Mouse (Mus musculus) layer of hippocampus, adult 8-10 months (tissue): Measurements from ENCODE around the gene Nol10. TPM values are rescaled to one million over a fixed set of nuclear protein-coding genes. Genes with fewer than 3 reads are reported as not detected.
A peak's percentile ranks its signal among the peaks of the same experiment; 100 is the strongest.

Source experiments
- DNase-seq, 2 experiments: peaks; one replicate each; pipeline ENCODE4 v3.0.0; 2022; ENCODE audit warnings: low spot score in 2 of 2
- total RNA-seq, 4 experiments: library from RNA; stranded (reverse); gene quantifications; 2 replicates each; pipeline ENCODE4 v1.2.4; 2022

Nol10 gene
- total RNA-seq, 4 experiments from 2014 or later: 18.7 to 22.4 (median 19.9) TPM

- DNase-seq: no peak
These were observed 12.4 kb downstream of the Nol10 start for GRCm38 (mm10) chr12:17360650-17361049.

DNA sequence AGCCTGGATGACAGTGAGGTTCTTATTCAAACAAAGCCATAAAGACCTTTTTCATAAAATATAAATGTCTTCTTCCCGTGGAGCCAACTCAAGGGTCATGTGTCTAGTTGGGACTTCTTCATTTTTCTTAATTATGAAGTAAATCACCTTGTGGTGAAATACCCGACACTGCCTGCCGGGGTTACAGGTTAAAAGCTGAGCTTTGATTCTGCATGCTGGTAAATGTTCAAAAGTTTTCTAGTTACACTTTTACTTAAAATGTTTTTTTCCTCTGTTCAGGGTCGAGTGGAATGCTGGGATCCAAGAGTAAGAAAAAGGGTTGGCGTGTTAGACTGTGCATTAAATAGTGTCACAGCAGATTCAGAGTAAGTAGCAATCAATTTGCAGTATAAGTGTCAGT is 14.1 kb downstream of the Nol10 start:
- no peak for DNase-seq

DNA sequence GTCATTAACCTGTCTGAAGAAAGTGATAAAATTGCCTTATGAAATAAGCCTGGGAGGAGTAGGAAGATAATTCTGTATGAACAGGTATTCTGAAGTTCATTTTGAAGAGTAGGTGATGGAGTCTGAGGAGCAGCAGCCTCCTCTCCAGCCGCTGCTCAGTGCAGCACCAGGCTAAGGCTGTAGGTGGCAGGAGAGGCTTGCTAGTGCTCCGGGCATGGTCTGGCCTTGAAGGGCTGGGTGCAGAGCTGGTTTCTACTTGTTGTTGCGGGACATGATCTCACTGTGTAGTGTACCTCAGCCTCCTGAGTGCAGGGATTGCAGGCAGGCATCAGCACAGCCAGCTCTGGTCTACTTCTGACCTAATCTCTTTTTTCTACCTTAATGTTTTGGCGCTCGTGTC is 18.7 kb downstream of the Nol10 start:
- peak; percentile 35 to 49 for DNase-seq

- DNase-seq: no peak
These were observed 20.9 kb downstream of the Nol10 start for GRCm38 (mm10) chr12:17369111-17369510.

DNA sequence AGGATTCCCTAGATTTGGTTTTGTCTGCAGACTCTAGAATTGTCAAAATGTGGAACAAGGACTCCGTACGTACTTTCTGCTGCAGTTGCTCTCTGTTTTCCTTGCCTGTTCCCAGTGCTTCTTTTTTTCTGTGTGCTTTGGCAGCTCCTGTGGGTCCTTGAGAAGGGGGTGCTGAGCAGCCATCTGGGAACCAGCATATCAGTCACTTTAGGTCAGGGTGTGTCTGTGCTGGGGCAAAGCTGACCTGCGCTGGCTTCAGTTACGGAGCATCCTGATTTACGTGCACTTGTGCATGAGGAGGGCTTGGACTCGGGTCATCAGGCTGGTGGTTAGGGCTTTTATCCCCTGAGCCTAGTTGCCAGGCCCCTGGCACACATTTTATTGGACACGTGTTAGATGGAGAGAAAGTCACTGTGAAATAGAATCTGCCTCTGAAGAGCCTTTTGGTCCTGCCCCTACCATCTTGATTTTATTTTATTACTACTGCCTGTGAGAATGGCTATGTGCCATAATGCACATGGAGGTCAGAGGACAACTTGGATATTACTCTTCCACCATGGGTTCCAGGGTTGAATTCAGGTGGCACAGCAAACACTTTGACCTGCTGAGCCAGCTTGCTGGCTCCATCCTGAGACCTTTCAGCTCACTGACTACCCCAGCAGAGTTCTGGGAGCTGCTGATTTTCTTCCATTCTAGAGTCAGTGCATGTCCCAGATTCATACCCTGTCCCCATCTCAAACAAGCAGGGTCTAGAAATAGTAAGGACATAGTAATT is 21.5 kb downstream of the Nol10 start:
- no peak for DNase-seq

DNA sequence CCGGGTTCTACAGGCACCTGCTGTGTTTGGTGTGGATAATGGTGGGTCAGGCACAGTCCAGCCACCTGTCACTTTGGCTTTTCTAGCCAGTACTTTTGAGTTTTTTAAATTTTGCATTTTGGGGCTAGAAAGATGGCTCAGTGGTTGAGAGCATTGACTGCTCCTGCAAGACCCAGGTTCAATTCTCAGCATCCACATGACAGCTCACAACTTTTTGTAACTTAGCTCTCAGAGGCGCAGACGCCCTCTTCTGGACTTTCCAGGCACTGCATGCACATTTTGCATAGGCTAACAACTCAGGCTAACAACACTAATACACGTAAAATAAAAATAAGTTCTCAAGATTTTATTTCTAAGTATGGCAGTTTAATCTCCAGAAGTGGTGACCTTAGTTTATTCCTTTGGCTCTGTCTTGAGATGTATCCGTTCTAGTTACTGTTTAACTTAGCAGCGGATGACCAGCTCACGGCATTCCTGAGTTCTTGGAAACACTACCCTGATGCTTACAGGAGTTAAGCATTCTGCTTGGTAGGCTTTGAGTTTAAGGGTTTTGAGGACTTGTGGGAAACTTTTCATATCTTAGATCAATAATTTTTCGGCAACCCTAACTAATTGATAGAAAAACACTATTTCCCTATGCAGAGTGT is 23.5 kb downstream of the Nol10 start:
- no peak for DNase-seq

GRCm38 (mm10) chr12:17372696-17373095 is 24.4 kb downstream of the Nol10 start:
- DNase-seq: no peak

GRCm38 (mm10) chr12:17373470-17373975 is 25.3 kb downstream of the Nol10 start:
- no peak for DNase-seq

GRCm38 (mm10) chr12:17375243-17375642 is 27.0 kb downstream of the Nol10 start:
- no peak for DNase-seq

- DNase-seq: no peak
These were observed 28.3 kb downstream of the Nol10 start for GRCm38 (mm10) chr12:17376521-17376920.

- DNase-seq: no peak
These were observed 32.7 kb downstream of the Nol10 start for GRCm38 (mm10) chr12:17380991-17381390.

GRCm38 (mm10) chr12:17382759-17383158 is 34.5 kb downstream of the Nol10 start:
- no peak for DNase-seq

GRCm38 (mm10) chr12:17386896-17387295 is 38.6 kb downstream of the Nol10 start:
- DNase-seq: no peak

DNA sequence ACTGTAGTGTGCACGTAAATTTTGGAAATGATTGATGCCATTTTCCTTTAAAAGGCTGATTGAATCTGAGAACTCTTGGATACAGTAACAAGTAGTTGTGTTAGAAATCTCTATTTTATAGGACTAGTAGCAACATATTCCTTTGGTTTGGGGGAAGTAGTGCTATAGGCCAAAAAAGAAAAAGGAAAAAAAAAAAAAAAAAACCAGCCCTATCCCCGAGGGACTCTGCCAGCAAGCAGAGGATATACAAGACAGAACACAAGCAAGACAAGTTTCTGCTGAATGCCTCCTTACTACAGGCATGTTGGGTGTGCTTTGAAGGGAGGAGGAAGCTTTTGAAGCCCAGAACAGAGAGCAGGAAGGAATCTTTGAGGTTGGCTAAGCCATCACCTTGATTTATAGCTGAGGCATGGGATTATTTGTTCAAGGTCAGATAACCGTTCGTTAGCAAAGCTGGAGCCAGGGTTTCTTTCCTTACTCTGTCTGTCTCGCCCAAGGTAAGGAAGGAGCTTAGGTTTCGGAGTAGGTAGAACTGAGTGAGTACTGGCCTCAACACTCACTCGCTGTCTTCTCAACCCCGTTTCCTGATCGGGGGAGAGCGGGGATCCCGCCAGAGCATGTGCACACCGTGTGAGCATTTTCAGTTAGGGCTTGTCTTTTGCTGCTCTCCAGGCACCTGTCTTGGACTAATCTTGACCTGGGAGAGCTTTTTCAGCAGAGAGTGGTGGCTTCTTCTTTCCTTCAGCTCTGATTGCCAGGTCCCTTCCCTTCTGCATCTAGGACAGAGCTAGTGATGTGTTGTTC is 39.3 kb downstream of the Nol10 start:
- no peak for DNase-seq

DNA sequence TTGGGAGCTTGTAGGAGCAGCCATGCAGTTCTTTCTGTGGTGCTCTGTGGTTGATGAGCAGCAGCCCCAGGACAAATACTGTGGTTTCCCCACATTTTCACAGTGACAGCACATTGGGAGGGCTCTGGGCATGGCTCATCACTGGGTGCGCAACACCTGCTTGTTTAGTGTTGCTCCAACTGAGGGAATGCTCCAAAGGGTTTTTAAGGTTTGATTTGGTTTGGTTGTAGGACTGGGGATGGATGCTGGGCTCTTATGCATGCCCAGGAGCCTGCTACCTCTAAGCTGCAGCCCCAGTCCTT is 39.8 kb downstream of the Nol10 start:
- no peak for DNase-seq

DNA sequence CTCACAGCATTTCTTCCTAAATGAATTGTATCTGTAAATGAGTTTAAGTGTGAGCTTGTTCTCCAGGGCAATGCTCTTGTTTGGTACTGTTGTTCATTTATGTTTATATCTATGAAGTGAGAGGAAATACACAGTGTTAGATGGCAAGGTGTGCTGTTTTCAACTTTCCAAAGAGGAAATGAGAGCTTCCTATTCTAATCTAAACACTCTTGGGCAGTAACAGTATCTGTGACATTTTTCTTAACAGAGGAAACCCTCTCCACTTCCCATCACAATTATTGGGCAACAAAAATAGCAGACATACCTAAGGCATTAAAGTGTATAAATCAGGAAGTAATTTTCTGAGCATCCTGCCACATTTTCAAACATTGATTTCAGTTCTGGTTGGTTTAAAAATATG is 41.8 kb downstream of the Nol10 start:
- no peak for DNase-seq

- no peak for DNase-seq
These were observed 42.3 kb downstream of the Nol10 start for GRCm38 (mm10) chr12:17390510-17390909.

GRCm38 (mm10) chr12:17393148-17393547 is 44.9 kb downstream of the Nol10 start:
- no peak for DNase-seq

DNA sequence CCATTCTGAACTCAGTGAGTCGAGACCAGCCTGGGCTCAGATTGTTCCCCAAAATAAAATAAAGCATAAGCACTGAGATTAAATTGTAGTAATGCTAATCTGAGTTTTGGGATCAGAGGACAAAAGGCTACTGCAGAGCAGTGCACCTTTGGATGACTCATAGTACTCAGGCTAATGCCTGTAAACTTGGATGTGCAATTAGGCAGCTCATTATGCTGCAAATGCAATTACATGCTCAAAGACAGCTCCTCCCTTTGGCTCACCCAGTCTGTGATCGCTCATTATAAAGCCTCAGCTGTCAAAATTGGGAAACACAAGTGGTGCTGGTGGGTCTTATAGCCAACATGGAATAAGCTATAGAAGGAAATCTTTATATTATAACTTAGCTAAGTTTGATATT is 48.9 kb downstream of the Nol10 start:
- no peak for DNase-seq

DNA sequence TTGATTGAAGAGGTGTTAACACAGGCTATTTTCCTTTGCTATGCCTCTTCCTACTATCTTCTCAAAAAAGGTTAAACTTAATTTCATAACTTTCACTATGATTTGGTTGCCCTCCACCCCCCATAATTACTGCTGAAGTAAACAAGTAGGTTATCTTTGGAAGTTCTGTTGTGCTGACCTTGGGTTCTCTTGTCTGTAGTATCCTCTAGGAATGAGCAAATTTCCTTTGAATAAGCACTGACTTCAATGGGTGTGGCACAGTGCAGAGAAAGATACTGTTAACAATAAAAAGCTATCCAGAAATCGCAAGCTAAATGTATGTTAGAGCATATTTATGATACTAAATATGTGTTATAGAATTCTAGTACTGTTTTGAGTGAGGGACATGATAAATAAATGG is 53.2 kb downstream of the Nol10 start:
- no peak for DNase-seq

- DNase-seq: no peak
These were observed 53.9 kb downstream of the Nol10 start for GRCm38 (mm10) chr12:17402116-17402515.

GRCm38 (mm10) chr12:17403998-17404397 is 55.7 kb downstream of the Nol10 start:
- DNase-seq: no peak
